Mouse (Mus musculus) lung, embryonic 16.5 days (tissue): ENCODE measurements around the gene Tmf1. TPM values are rescaled to one million over a fixed set of nuclear protein-coding genes. Genes with fewer than 3 reads are reported as not detected.

Source experiments
- ATAC-seq: fragments of 200-750 bp; cut with Nextera tagmentation; 2 replicates; pipeline ENCODE4 v1.8.0; 2017; ENCODE audit warnings: low read depth, mild to moderate bottlenecking, moderate library complexity
- H3K27ac ChIP-seq: fragments of 300-500 bp; sonication (generic); 2 replicates; pipeline ENCODE4 v1.5.1; 2014; ENCODE audit warnings: mild to moderate bottlenecking, control low read depth, low read length
- H3K27me3 ChIP-seq: fragments of 300-500 bp; sonication (generic); 2 replicates; pipeline ENCODE4 v1.6.1; 2014; ENCODE audit warnings: low read depth, low read length, mixed read lengths; ENCODE audit not compliant: control insufficient read depth, insufficient read depth
- H3K36me3 ChIP-seq: fragments of 300-500 bp; sonication (generic); 2 replicates; pipeline ENCODE4 v1.6.1; 2014; ENCODE audit warnings: low read length; ENCODE audit not compliant: control insufficient read depth, insufficient read depth
- H3K4me1 ChIP-seq: fragments of 300-500 bp; sonication (generic); replicated peaks from 2 replicates; pipeline ENCODE4 v1.6.1; 2014; ENCODE audit warnings: low read length, mixed read lengths; ENCODE audit not compliant: control insufficient read depth, insufficient read depth
- H3K4me2 ChIP-seq: fragments of 300-500 bp; sonication (generic); 2 replicates; pipeline ENCODE4 v1.6.1; 2014; ENCODE audit warnings: low read depth, low read length, control low read depth
- H3K4me3 ChIP-seq: fragments of 300-500 bp; sonication (generic); 2 replicates; pipeline ENCODE4 v1.5.1; 2014; ENCODE audit warnings: mild to moderate bottlenecking, low read length, control low read depth
- H3K9ac ChIP-seq: fragments of 300-500 bp; sonication (generic); 2 replicates; pipeline ENCODE4 v1.6.1; 2014; ENCODE audit warnings: low read length, control low read depth
- H3K9me3 ChIP-seq: fragments of 300-500 bp; sonication (generic); 2 replicates; pipeline ENCODE4 v1.6.1; 2016; ENCODE audit warnings: low read length; ENCODE audit not compliant: control insufficient read depth
- WGBS: fragments of 180-500 bp; shearing (Covaris S2); extraction: QIAGEN DNeasy Blood & Tissue Kit; methylation state at CpG from one replicate; pipeline ENCODE4 v1.1.7; 2014; 5-methylcytosine and 5-hydroxymethylcytosine counted together
- polyA plus RNA-seq: library from polyadenylated mRNA; unstranded; fragments of >200 nt; fragmentation: Nextera tagmentation; extraction: Ambion mirVana; gene quantifications from 2 replicates; pipeline ENCODE4 v1.2.1, GENCODE M21; 2015

The Tmf1 gene
- polyA plus RNA-seq, 1 experiment from 2014 or later, result 36.9 TPM

- H3K9ac ChIP-seq, result peak within 1 kb of the TSS; percentile 98
- WGBS, result under 1% methylated on average over 53 of the region's 56 CpGs
These were observed 30.3 kb downstream of the Tmf1 start, which contains the start of gene Eogt for GRCm38 (mm10) chr6:97148383-97149251. Eogt (minus strand) TSS chr6:97149182.

DNA sequence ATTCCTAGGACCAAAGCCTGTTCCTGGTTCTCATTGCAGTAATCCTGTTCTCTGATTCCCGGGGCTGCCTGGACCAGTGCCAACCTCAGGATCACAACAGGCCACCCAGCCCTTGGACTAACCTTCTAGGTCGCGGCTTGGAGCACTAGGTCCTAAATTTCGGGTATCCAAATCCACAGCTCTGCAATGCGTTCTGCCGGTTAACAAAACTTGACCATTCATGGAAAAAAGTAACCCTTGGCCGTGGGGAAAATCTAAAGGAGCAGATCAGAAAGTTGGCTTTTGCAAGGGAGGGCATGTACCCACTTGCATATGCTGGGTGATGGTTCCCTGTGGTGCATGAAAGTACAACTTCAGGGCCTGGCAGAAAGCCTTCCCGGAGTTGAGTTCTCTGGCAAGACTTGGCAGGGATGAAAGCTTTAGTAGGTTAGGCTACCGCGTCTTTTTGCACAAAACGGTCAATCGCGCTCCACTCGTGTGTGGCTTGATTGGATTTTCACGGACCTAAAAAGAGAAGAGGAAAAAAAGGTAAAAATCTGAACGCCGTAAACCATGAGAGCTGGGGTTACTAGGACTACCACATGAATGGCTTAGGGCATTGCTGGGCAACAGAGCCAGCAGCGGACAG is 31.1 kb downstream of the Tmf1 start:
- Histone ChIP-seq H3K9me3 (no peaks in the 10 kb centered on the region), H3K9ac (peak overlapping the region; percentile 98), H3K27ac (peak overlapping the region; percentile 93), H3K27me3 (no peaks in the 10 kb centered on the region), H3K4me1 (peaks cover 36% of the 10 kb centered on the region), H3K4me3 (peak overlapping the region; percentile 86), H3K36me3 (peaks cover 2% of the 10 kb centered on the region; the same call in 1 of the 2 replicates), H3K4me2 (peak overlapping the region; percentile 96)
- ATAC-seq, result no peak
- 12% methylated on average over 18 of the region's 18 CpGs for WGBS

More at GRCm38 (mm10) chr6:97148383-97149251, 30.3 kb downstream of the Tmf1 start, which contains the start of gene Eogt:
- Histone ChIP-seq H3K27me3 (no peaks in the 10 kb centered on the region), H3K9me3 (no peaks in the 10 kb centered on the region), H3K36me3 (peaks cover 2% of the 10 kb centered on the region; the same call in 1 of the 2 replicates), H3K4me3 (peak within 1 kb of the TSS; percentile 86), H3K27ac (peak within 1 kb of the TSS; percentile 93), H3K4me1 (peaks cover 36% of the 10 kb centered on the region), H3K4me2 (peak within 1 kb of the TSS; percentile 96)
- peak; percentile 82 for ATAC-seq

DNA sequence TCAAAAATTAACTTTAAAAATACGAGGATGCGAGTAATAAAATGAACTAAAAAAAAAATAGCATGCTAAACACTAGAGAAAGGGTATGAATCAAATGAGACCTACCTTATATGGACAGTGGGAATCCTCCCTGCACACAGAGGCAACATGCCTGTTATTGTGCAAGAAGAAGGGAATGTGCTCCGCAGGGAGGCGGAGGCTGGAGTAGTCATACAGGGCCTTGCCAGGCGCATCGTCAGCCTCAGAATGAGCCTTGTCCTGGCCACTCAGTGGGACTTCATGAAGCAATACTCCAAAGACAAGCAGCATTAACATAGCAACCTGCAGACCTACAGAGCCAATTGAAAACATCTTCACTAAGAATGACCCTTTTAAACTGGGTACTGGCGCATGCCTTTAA is 33.8 kb downstream of the Tmf1 start:
- Histone ChIP-seq H3K9ac (no peak overlapping the region), H3K4me2 (no peak overlapping the region), H3K9me3 (no peaks in the 10 kb centered on the region), H3K4me1 (peaks cover 36% of the 10 kb centered on the region), H3K27ac (peak overlapping the region; percentile 9; the same call in 1 of the 2 replicates), H3K36me3 (peaks cover 4% of the 10 kb centered on the region; the same call in 1 of the 2 replicates), H3K27me3 (no peaks in the 10 kb centered on the region), H3K4me3 (no peak overlapping the region)
- WGBS, result 70% methylated on average over 7 of the region's 7 CpGs
- no peak for ATAC-seq

GRCm38 (mm10) chr6:97144359-97144758 is 34.6 kb downstream of the Tmf1 start:
- Histone ChIP-seq H3K9ac (no peak overlapping the region), H3K4me3 (no peak overlapping the region), H3K4me2 (no peak overlapping the region), H3K27me3 (no peaks in the 10 kb centered on the region), H3K36me3 (peaks cover 10% of the 10 kb centered on the region; the same call in 1 of the 2 replicates), H3K9me3 (no peaks in the 10 kb centered on the region), H3K4me1 (peaks cover 34% of the 10 kb centered on the region), H3K27ac (peak overlapping the region; percentile 64)
- ATAC-seq, result peak; percentile 61
- WGBS, result 24% methylated on average over 7 of the region's 7 CpGs

- no peaks in the 10 kb centered on the region for H3K9me3 ChIP-seq
- H3K27ac ChIP-seq, result no peak overlapping the region
- no peak overlapping the region for H3K4me3 ChIP-seq
- H3K4me1 ChIP-seq, result peaks cover 24% of the 10 kb centered on the region
- no peak for ATAC-seq
- 36% methylated on average over 8 of the region's 8 CpGs for WGBS
- H3K4me2 ChIP-seq, result no peak overlapping the region
- peaks cover 14% of the 10 kb centered on the region for H3K36me3 ChIP-seq
- no peak overlapping the region for H3K9ac ChIP-seq
- H3K27me3 ChIP-seq, result no peaks in the 10 kb centered on the region
These were observed 36.3 kb downstream of the Tmf1 start for GRCm38 (mm10) chr6:97142611-97143010.

DNA sequence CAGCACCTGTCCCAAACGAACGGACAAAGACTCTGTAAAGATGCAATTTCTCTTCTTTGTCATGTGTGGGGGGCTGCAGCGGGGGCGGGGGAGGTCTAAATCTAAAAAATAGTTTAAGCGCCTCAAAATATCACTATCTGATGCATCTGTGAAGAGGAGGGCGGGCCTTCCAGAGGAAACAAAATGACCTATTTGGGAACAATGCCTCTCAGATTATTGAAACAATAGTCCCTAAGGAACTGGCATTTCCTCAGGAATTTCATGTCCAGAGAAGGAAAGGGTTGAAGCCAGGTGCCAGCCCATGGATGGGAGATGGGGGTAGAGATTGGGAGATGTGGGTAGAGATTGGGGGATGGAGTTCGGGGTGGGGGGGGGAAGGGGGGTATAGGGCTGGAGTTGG is 37.1 kb downstream of the Tmf1 start:
- WGBS, result 59% methylated on average over 7 of the region's 7 CpGs
- H3K27me3 ChIP-seq, result no peaks in the 10 kb centered on the region
- H3K27ac ChIP-seq, result no peak overlapping the region
- H3K9me3 ChIP-seq, result no peaks in the 10 kb centered on the region
- peaks cover 20% of the 10 kb centered on the region for H3K4me1 ChIP-seq
- no peak overlapping the region for H3K9ac ChIP-seq
- H3K4me3 ChIP-seq, result no peak overlapping the region
- no peak overlapping the region for H3K4me2 ChIP-seq
- no peak for ATAC-seq
- H3K36me3 ChIP-seq, result peaks cover 14% of the 10 kb centered on the region

- Histone ChIP-seq H3K27me3 (no peaks in the 10 kb centered on the region), H3K4me3 (no peak overlapping the region), H3K36me3 (peaks cover 2% of the 10 kb centered on the region; the same call in 1 of the 2 replicates), H3K9me3 (no peaks in the 10 kb centered on the region), H3K4me2 (no peak overlapping the region), H3K9ac (no peak overlapping the region), H3K27ac (no peak overlapping the region), H3K4me1 (no peaks in the 10 kb centered on the region)
- no peak for ATAC-seq
- 87% methylated on average over 5 of the region's 5 CpGs for whole genome bisulfite sequencing
These were observed 46.1 kb downstream of the Tmf1 start for GRCm38 (mm10) chr6:97132707-97133303.

DNA sequence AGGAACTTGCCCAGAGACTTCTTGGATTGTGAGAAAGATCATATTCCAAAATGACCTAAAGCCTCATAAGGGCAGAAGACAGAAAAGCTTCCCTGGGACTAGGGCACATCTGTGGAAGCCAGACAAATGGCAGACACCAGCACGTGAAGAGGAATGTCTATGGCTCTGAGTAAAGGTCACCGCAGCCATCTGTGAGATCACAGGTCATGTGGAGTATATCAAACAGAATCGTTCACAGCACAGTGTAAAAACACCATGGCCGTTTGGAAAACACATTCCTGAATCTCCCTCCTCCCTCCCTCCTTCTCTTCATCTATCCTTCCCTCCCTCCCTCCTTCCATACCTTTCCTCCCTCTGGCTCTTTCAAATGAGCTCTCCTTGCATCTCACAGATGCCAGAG is 47.1 kb downstream of the Tmf1 start:
- ATAC-seq, result no peak
- Histone ChIP-seq H3K9me3 (no peaks in the 10 kb centered on the region), H3K4me3 (no peak overlapping the region), H3K27ac (no peak overlapping the region), H3K4me2 (no peak overlapping the region), H3K9ac (no peak overlapping the region), H3K27me3 (no peaks in the 10 kb centered on the region), H3K4me1 (no peaks in the 10 kb centered on the region), H3K36me3 (peaks cover 2% of the 10 kb centered on the region; the same call in 1 of the 2 replicates)
- 43% methylated on average over 4 of the region's 4 CpGs for WGBS

DNA sequence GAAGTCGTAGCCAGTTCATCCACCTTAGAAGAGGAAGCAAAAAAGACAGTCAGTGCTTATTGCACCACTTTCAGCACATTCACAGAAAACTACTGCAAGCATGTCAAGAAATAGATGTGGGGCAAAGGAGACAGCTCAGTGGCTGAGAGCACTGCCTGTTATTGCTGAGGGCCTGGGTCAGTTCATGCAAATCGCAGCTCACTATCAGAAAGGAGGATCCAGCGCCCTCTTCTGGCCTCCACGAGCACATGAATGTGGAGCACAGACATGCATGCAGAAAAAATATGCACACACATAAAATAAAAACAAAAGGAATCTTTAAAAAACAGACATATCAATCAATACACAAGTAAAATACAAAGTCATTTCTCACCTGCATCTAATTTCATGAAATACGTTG is 47.9 kb downstream of the Tmf1 start:
- H3K9ac ChIP-seq, result no peak overlapping the region
- no peak for ATAC-seq
- peaks cover 2% of the 10 kb centered on the region; the same call in 1 of the 2 replicates for H3K36me3 ChIP-seq
- H3K4me2 ChIP-seq, result no peak overlapping the region
- H3K9me3 ChIP-seq, result no peaks in the 10 kb centered on the region
- no peak overlapping the region for H3K4me3 ChIP-seq
- 72% methylated on average over 5 of the region's 5 CpGs for WGBS
- H3K4me1 ChIP-seq, result no peaks in the 10 kb centered on the region
- no peaks in the 10 kb centered on the region for H3K27me3 ChIP-seq
- H3K27ac ChIP-seq, result no peak overlapping the region
